Mouse (Mus musculus) forebrain, embryonic 14.5 days (tissue): ENCODE measurements around the gene Ahnak2. TPM values are rescaled to one million over a fixed set of nuclear protein-coding genes. Genes with fewer than 3 reads are reported as not detected.

ENCODE experiments used
- ATAC-seq: fragments of 200-750 bp; cut with Nextera tagmentation; 2 replicates; pipeline ENCODE4 v1.8.0; 2017; ENCODE audit warnings: mild to moderate bottlenecking, moderate library complexity
- DNase-seq: peaks from one replicate; pipeline ENCODE4 v3.0.0-alpha.2; 2015; ENCODE audit warnings: low spot score
- H3K27ac ChIP-seq: fragments of 300-500 bp; sonication (generic); 2 replicates; pipeline ENCODE4 v1.5.1; 2014; ENCODE audit warnings: low read depth, mild to moderate bottlenecking, control low read depth, low read length, moderate library complexity
- H3K27me3 ChIP-seq: fragments of 300-500 bp; sonication (generic); replicated peaks from 2 replicates; pipeline ENCODE4 v1.6.1; 2014; ENCODE audit warnings: low read length, control low read depth, mixed read lengths; ENCODE audit not compliant: control insufficient read depth, insufficient read depth
- H3K36me3 ChIP-seq: fragments of 300-500 bp; sonication (generic); 2 replicates; pipeline ENCODE4 v1.6.1; 2014; ENCODE audit warnings: low read length, control low read depth; ENCODE audit not compliant: control insufficient read depth, insufficient read depth
- H3K4me1 ChIP-seq: fragments of 300-500 bp; sonication (generic); 2 replicates; pipeline ENCODE4 v1.6.1; 2014; ENCODE audit warnings: antibody characterized with exemption, low read length, control low read depth; ENCODE audit not compliant: control insufficient read depth, insufficient read depth
- H3K4me2 ChIP-seq: fragments of 300-500 bp; sonication (generic); 2 replicates; pipeline ENCODE4 v1.6.1; 2014; ENCODE audit warnings: mild to moderate bottlenecking, control low read depth, low read length
- H3K4me3 ChIP-seq: fragments of 300-500 bp; sonication (generic); 2 replicates; pipeline ENCODE4 v1.5.1; 2014; ENCODE audit warnings: low read depth, low read length, control low read depth
- H3K9ac ChIP-seq: fragments of 300-500 bp; sonication (generic); 2 replicates; pipeline ENCODE4 v1.6.1; 2014; ENCODE audit warnings: mild to moderate bottlenecking, low read length, control low read depth, moderate library complexity
- H3K9me3 ChIP-seq: fragments of 300-500 bp; sonication (generic); replicated peaks from 2 replicates; pipeline ENCODE4 v1.6.1; 2016; ENCODE audit warnings: low read length, control low read depth, mixed read lengths; ENCODE audit not compliant: control insufficient read depth
- WGBS: fragments of 180-500 bp; shearing (Covaris S2); extraction: QIAGEN DNeasy Blood & Tissue Kit; methylation state at CpG from one replicate; pipeline ENCODE4 v1.1.7; 2014; 5-methylcytosine and 5-hydroxymethylcytosine counted together
- polyA plus RNA-seq: library from polyadenylated mRNA; unstranded; fragments of >200 nt; fragmentation: Nextera tagmentation; extraction: Ambion mirVana; gene quantifications from 2 replicates; pipeline ENCODE4 v1.2.1, GENCODE M21; 2014

Ahnak2 gene
- polyA plus RNA-seq, 1 experiment from 2014 or later = 0.29 TPM

DNA sequence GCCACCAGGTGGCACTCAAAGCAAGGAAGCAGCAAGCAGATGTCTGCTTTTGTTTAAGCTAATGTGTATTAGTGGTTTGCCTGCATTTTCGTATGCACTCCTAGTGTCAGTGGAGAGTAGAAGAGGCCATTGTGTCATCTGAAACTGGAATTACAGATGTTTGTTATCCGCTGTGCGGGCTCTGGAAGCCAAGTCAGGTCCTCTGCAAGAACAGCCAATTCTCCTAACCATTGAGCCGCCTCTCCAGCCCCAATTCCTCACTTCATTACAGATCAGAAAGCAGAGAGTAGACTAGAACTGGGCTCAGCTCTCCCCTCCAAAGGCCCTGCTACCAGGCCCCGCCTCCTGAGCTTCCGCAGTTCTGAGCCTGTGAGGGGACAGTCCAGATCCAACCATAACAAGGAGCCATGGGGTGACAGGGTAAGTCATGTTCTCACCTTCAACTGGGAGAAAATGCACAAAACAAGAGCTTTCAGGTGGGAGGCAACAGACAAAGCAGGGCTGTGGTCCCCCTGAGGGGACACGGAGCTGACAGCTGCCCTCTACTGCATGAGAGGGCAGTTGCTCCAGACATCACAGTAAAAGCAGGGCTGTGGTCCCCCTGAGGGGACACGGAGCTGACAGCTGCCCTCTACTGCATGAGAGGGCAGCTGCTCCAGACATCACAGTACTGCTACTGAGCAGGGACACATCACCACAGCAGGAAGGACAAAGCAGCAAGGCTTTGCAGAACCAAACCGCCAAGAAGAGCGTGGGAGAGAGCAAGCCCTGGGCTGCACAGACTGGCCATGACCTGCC is 55.5 kb downstream of the Ahnak2 start:
- WGBS = 26% methylated on average over 10 of the region's 10 CpGs
- ATAC-seq (peak; percentile 63), DNase-seq (peak; percentile 91)
- H3K27me3 ChIP-seq = no peaks in the 10 kb centered on the region
- H3K36me3 ChIP-seq = peaks cover 26% of the 10 kb centered on the region
- H3K4me1 ChIP-seq = peaks cover 9% of the 10 kb centered on the region; the same call in 1 of the 2 replicates
- H3K4me2 ChIP-seq = 0 out of 2 replicates have a peak overlapping the region, but pooled peaks have one; percentile 7
- H3K9ac ChIP-seq = peak overlapping the region; percentile 46
- H3K27ac ChIP-seq = peak overlapping the region; percentile 80
- no peak overlapping the region for H3K4me3 ChIP-seq
- no peaks in the 10 kb centered on the region for H3K9me3 ChIP-seq

DNA sequence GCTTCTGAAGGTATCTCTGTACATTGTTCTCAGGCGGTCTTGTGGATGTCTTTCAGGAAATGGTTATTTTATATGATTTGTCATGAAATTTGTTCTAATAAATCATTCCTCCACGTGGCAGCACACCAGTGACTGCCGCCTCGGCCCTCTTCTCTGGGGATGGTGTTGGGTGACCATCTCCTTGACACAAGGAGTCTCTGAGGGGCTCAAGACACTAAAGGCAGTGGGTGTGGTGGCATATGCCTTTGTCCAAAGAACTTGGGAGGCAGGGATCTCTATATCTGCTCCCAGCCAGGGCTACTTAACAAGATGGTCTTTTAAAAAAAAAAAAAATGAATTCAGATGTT is 56.0 kb downstream of the Ahnak2 start:
- no peak overlapping the region for H3K4me3 ChIP-seq
- WGBS = 87% methylated on average over 4 of the region's 4 CpGs

DNA sequence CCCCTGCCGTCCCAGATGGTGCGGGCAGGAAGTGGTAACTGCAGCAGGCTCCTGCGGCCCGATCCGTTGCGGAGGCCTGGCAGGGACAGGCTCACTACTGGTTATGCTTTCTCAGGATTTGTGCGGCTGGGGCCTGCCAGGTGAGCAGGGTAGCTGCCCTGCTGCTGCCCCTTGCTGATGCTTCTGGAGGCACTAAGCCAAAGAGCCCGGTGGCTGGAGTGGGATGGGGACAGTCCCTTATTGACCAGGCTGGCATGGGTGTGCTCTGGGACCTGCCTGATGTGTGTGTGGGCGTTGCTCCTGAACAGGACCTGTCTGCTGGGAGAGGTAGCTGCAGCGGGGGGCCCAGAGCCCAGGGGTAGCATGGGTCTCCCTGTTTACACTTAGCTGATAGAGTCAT is 56.7 kb downstream of the Ahnak2 start:
- Histone ChIP-seq H3K4me2 (no peak overlapping the region), H3K9ac (no peak overlapping the region; the same call in 1 of the 2 replicates), H3K4me1 (peaks cover 9% of the 10 kb centered on the region; the same call in 1 of the 2 replicates), H3K27me3 (no peaks in the 10 kb centered on the region), H3K36me3 (peaks cover 32% of the 10 kb centered on the region), H3K4me3 (no peak overlapping the region), H3K9me3 (no peaks in the 10 kb centered on the region), H3K27ac (no peak overlapping the region)
- DNase-seq = no peak
- WGBS = 88% methylated on average over 10 of the region's 10 CpGs
- ATAC-seq = no peak

More for the DNA sequence above, 56.0 kb downstream of the Ahnak2 start:
- Histone ChIP-seq H3K9me3 (no peaks in the 10 kb centered on the region), H3K27me3 (no peaks in the 10 kb centered on the region), H3K9ac (no peak overlapping the region), H3K4me1 (peaks cover 9% of the 10 kb centered on the region; the same call in 1 of the 2 replicates), H3K27ac (no peak overlapping the region), H3K36me3 (peaks cover 26% of the 10 kb centered on the region), H3K4me2 (no peak overlapping the region)
- ATAC-seq (no peak), DNase-seq (no peak)

DNA sequence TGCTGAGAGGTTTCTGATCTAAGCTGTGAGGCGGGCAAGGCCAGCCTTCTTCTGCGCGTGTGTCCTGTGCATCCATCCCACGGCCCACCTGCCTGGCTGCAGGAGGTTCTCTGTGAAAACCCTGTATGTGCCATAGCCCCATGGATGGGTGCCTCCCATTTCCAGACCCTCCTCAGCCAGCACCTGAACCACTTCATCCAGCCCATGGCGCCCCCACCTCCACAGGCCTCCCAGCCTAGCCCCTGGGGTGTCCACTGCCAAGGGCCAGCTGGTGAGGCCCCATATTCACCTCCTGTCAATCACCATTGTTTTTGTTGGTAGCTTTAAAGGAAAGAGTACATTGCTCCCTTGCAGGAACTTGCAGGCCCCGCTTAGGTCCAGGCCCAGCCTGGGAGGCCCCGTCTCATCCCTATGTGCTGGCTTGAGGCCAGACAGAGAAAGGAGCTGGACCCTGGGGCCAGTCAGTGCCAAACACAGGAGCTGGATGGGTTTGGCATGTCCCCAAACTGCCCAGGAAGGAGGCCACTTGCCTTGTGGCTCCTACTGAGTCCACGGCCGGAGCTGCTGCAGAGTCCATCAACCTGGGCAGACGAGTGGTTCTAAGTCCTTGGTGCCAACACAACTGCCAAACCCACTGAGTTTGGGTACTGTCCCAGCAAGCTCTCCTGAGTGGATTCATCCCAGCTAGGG is 57.4 kb downstream of the Ahnak2 start:
- ATAC-seq (no peak), DNase-seq (no peak)
- H3K4me2 ChIP-seq = no peak overlapping the region
- peaks cover 39% of the 10 kb centered on the region for H3K36me3 ChIP-seq
- 86% methylated on average over 10 of the region's 10 CpGs for WGBS
- H3K9me3 ChIP-seq = no peaks in the 10 kb centered on the region
- H3K9ac ChIP-seq = no peak overlapping the region
- no peak overlapping the region for H3K27ac ChIP-seq
- no peak overlapping the region for H3K4me3 ChIP-seq
- no peaks in the 10 kb centered on the region for H3K27me3 ChIP-seq
- H3K4me1 ChIP-seq = peaks cover 9% of the 10 kb centered on the region; the same call in 1 of the 2 replicates

DNA sequence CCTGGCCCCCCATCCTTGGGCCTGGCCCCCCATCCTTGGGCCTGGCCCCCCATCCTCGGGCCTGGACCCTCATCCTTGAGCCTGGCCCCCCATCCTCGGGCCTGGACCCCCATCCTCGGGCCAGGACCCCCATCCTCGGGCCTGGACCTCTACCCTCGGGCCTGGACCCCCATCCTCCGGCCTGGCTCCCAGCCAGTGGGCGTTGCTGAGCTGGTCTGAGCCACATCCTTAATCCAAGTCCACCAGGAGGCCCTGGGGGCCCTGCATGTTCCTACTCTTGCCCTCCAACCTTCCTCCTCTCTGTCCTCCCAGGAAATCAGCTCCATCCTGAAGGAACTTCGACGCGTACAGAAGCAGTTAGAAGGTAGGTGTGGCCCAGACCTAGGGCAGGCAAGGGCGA is 58.2 kb downstream of the Ahnak2 start:
- no peak for DNase-seq
- H3K27me3 ChIP-seq = no peaks in the 10 kb centered on the region
- H3K4me1 ChIP-seq = peaks cover 9% of the 10 kb centered on the region; the same call in 1 of the 2 replicates
- 86% methylated on average over 8 of the region's 11 CpGs for WGBS
- peaks cover 48% of the 10 kb centered on the region for H3K36me3 ChIP-seq
- no peaks in the 10 kb centered on the region for H3K9me3 ChIP-seq
- no peak overlapping the region for H3K4me3 ChIP-seq
- no peak overlapping the region for H3K27ac ChIP-seq
- H3K9ac ChIP-seq = no peak overlapping the region
- H3K4me2 ChIP-seq = no peak overlapping the region
- ATAC-seq = no peak

DNA sequence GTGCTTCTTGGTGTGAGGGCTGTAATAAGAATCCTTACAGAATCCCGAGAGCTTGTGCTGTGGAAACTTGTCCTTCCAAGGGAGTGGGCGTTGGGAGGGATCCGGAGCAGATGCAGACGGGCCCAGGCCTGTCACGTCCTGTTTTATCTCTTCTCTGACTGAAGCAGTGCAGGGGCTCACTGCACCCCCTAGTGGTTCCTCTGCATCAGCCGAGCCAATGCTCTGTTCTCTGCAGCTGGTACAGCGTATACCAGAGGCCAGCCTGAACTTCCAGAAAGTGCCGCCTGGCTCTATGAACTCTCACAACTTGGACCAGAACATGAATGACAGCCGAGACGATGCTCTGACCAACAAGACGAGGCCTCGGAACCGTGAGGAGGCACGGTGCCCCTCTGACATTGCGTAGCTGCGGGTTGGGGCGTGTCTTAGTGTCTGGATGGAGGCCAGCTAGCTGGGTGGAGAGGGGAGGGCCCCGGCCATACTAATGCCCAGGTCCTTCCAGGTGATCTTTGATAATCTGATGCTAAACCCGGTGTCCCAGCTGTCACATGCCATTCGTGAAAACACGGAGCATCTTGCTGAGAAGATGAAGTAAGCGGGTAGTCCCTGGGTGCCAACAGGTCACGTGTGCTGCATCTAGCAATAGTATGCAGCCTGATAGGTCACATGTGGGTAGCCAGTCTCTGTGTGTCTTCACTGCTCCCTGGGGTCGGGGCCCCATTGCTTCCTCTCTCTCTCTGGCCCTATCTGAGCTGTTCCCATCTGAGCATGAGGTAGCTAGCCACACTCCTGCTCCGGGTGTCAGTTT is 59.1 kb downstream of the Ahnak2 start:
- Histone ChIP-seq H3K4me3 (no peak overlapping the region), H3K4me1 (peaks cover 9% of the 10 kb centered on the region; the same call in 1 of the 2 replicates), H3K9me3 (no peaks in the 10 kb centered on the region), H3K9ac (peak overlapping the region; percentile 17), H3K4me2 (no peak overlapping the region), H3K36me3 (peaks cover 56% of the 10 kb centered on the region), H3K27ac (no peak overlapping the region), H3K27me3 (no peaks in the 10 kb centered on the region)
- ATAC-seq (peak; percentile 75), DNase-seq (peak; percentile 84)
- WGBS = 55% methylated on average over 25 of the region's 25 CpGs

DNA sequence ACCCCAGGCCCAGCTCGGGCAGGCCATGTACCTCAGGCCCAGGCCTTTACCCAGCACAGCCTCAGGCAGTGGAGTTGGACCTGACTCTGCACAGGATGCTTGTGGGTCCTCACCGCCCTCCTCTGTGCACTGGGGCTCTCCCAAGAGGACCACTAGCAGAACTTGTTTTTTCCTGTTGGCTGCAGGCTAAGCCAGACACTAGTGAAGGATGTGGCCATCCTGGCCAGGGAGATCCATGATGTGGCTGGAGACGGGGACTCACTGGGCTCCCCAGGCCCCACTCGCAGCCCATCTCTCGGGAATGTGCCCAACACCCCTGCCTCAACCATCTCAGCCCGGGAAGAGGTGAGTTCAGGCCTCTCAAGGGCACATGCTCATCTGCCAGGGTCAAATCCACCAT is 59.7 kb downstream of the Ahnak2 start:
- H3K27me3 ChIP-seq = no peaks in the 10 kb centered on the region
- peak overlapping the region; percentile 1 for H3K9ac ChIP-seq
- H3K9me3 ChIP-seq = no peaks in the 10 kb centered on the region
- no peak overlapping the region for H3K4me3 ChIP-seq
- WGBS = 76% methylated on average over 6 of the region's 6 CpGs
- H3K36me3 ChIP-seq = peaks cover 62% of the 10 kb centered on the region
- DNase-seq (no peak), ATAC-seq (peak; percentile 13; the same call in 1 of the 2 replicates)
- H3K27ac ChIP-seq = no peak overlapping the region
- no peak overlapping the region for H3K4me2 ChIP-seq
- peaks cover 8% of the 10 kb centered on the region; the same call in 1 of the 2 replicates for H3K4me1 ChIP-seq

DNA sequence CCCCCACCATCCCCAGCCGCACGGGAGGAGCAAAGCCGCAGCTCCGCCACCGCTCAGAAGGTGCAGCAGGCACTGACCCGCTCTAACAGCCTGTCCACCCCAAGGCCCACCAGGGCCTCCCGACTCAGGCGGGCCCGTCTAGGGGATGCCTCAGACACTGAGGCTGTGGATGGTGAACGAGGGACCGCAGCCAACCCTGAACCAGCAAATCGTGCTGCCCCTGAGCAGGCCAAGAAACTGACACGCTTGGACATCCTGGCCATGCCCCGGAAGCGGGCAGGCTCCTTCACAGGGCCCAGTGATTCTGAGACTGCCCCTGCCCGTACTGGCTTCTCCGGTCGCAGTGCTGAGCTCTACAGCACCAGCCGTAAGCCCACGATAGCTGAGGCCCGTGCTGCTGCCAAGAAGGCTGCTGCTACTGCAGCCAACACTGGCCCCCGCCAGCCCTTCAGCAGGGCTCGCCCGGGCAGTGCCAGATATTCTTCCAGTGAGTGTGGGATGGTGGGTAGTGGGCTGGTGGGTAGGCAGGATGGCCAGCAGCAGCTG is 63.4 kb downstream of the Ahnak2 start:
- Histone ChIP-seq H3K36me3 (peaks cover 79% of the 10 kb centered on the region), H3K4me1 (no peaks in the 10 kb centered on the region), H3K4me2 (no peak overlapping the region), H3K27ac (no peak overlapping the region), H3K9me3 (no peaks in the 10 kb centered on the region), H3K4me3 (no peak overlapping the region), H3K9ac (no peak overlapping the region), H3K27me3 (no peaks in the 10 kb centered on the region)
- ATAC-seq (no peak), DNase-seq (no peak)
- WGBS = 91% methylated on average over 24 of the region's 24 CpGs
